ENCODE assay signal across 8 mouse cellular contexts in genomic region chr2:181580131-181580772, GRCm38 (mm10). TPM values are rescaled to one million over a fixed set of nuclear protein-coding genes. Genes with fewer than 3 reads are reported as not detected.
A peak's percentile ranks its signal among the peaks of the same experiment; 100 is the strongest.
DNase-seq lines count a peak whose midpoint lies in the region; ATAC-seq and TF ChIP-seq lines count a peak whose summit lies in the region.

No protein-coding gene starts in this region.

- 81% methylated on average over 5 of the region's 5 CpGs for WGBS in liver, embryonic 14.5 days (ENCODE audit: insufficient replicate concordance)

- TF ChIP-seq EP300 in liver, embryonic 14.5 days (IDR thresholded peaks at IDR 0.05; ENCODE audit: low read depth), result no peak

- no peak for ATAC-seq in liver, embryonic 14.5 days (ENCODE audit: insufficient read depth)

- peak overlapping the region; percentile 78 for H3K4me3 ChIP-seq in testis, adult 2 months (ENCODE audit: control insufficient read depth, low read depth, low read length)
- H3K4me3 ChIP-seq in liver, embryonic 14.5 days (ENCODE audit: insufficient read depth in 1 of 2, low read depth in 2 of 2, low read length in 2 of 2), result peak overlapping the region; percentile 63 to 69

- peak; percentile 23 for DNase-seq in cerebellum, adult 8-10 months
- no peak for DNase-seq in cerebellum, adult 11-12 months
- DNase-seq in testis, postnatal 14 days (ENCODE audit: low spot score), result no peak
- no peak for DNase-seq in liver, embryonic 14.5 days (ENCODE audit: low read depth in 3 of 3, low spot score in 3 of 3)
- DNase-seq in right cerebral cortex, postnatal 4 days, result no peak
- DNase-seq in urinary bladder, postnatal 36 days (ENCODE audit: low spot score in 2 of 2), result no peak
- no peak for DNase-seq in frontal cortex, postnatal 36 days (ENCODE audit: low spot score in 2 of 2)

- H3K9me3 ChIP-seq in liver, embryonic 14.5 days (ENCODE audit: control insufficient read depth, low read length), result no peaks in the 10 kb centered on the region

- H3K4me2 ChIP-seq in liver, embryonic 14.5 days (ENCODE audit: low read depth), result peak overlapping the region; percentile 87

- peak overlapping the region; percentile 66 for H3K9ac ChIP-seq in liver, embryonic 14.5 days (replicated peaks)

- TF ChIP-seq CTCF in testis, adult 2 months (IDR thresholded peaks at IDR 0.05; ENCODE audit: control insufficient read depth, insufficient read depth, insufficient replicate concordance, low read depth, low read length), result no peak
- TF ChIP-seq CTCF in liver, embryonic 14.5 days (IDR thresholded peaks at IDR 0.05; ENCODE audit: low read depth), result no peak

- no peak for TF ChIP-seq POLR2A in testis, adult 2 months (IDR thresholded peaks at IDR 0.05; ENCODE audit: control insufficient read depth, low read depth, low read length)

- H3K27ac ChIP-seq in testis, adult 2 months (ENCODE audit: control insufficient read depth, insufficient read depth, low read depth, low read length), result no peak overlapping the region; the same call in 1 of the 2 replicates
- peak overlapping the region; percentile 69 for H3K27ac ChIP-seq in liver, embryonic 14.5 days

- no peaks in the 10 kb centered on the region; the same call in 1 of the 2 replicates for H3K36me3 ChIP-seq in testis, adult 2 months (ENCODE audit: control insufficient read depth, insufficient read depth, low read length)
- no peaks in the 10 kb centered on the region; the same call in none of the 2 replicates for H3K36me3 ChIP-seq in liver, embryonic 14.5 days (replicated peaks; ENCODE audit: control insufficient read depth, insufficient read depth, low read depth)

- no peaks in the 10 kb centered on the region for H3K27me3 ChIP-seq in testis, adult 2 months (ENCODE audit: control insufficient read depth, insufficient read depth, low read length)
- H3K27me3 ChIP-seq in liver, embryonic 14.5 days (ENCODE audit: control insufficient read depth, insufficient read depth, low read length), result no peaks in the 10 kb centered on the region

- peaks cover 13% of the 10 kb centered on the region for H3K4me1 ChIP-seq in testis, adult 2 months (ENCODE audit: control insufficient read depth, insufficient read depth, low read length)
- peaks cover 37 to 50% of the 10 kb centered on the region in 2 experiments for H3K4me1 ChIP-seq in liver, embryonic 14.5 days (replicated peaks; ENCODE audit: control insufficient read depth in 2 of 2, insufficient read depth in 2 of 2, low read length in 1 of 2)

RNA-seq across cellular contexts. Expression of gene Uckl1, which starts 4.4 kb away (rescaled TPM):
- polyA plus RNA-seq in testis, adult 2 months (2012; rRNA removed), result 44.4 and 44.5 TPM in 2 replicates
- polyA plus RNA-seq in liver, embryonic 14.5 days (2012; rRNA removed), result 30.8 and 33.3 TPM in 2 replicates
- polyA plus RNA-seq in liver, embryonic 14.5 days (2014; fragmentation: Nextera tagmentation; extraction: Ambion mirVana), result 18.7 and 21.6 TPM in 2 replicates

RNA-seq across cellular contexts. Expression of gene Prpf6, which starts 11.4 kb away (rescaled TPM):
- 19.5 and 20.1 TPM in 2 replicates for polyA plus RNA-seq in testis, adult 2 months (2012; rRNA removed)
- 9.5 and 15.7 TPM in 2 replicates for polyA plus RNA-seq in liver, embryonic 14.5 days (2012; rRNA removed)
- 22.3 and 25.9 TPM in 2 replicates for polyA plus RNA-seq in liver, embryonic 14.5 days (2014; fragmentation: Nextera tagmentation; extraction: Ambion mirVana)

RNA-seq across cellular contexts. Expression of gene Zfp512b, which starts 12.4 kb away (rescaled TPM):
- polyA plus RNA-seq in testis, adult 2 months (2012; rRNA removed), result 83.2 and 90.6 TPM in 2 replicates
- polyA plus RNA-seq in liver, embryonic 14.5 days (2012; rRNA removed), result 8.8 and 9.5 TPM in 2 replicates
- 4.4 and 6.5 TPM in 2 replicates for polyA plus RNA-seq in liver, embryonic 14.5 days (2014; fragmentation: Nextera tagmentation; extraction: Ambion mirVana)

RNA-seq across cellular contexts. Expression of gene Samd10, which starts 18.8 kb away (rescaled TPM):
- polyA plus RNA-seq in testis, adult 2 months (2012; rRNA removed), result 61.7 and 61.8 TPM in 2 replicates
- polyA plus RNA-seq in liver, embryonic 14.5 days (2012; rRNA removed), result 1.6 TPM in 2 replicates
- 1.5 TPM in 2 replicates for polyA plus RNA-seq in liver, embryonic 14.5 days (2014; fragmentation: Nextera tagmentation; extraction: Ambion mirVana)

RNA-seq across cellular contexts. Expression of gene Dnajc5, which starts 60.0 kb away (rescaled TPM):
- 16.6 and 19.8 TPM in 2 replicates for polyA plus RNA-seq in testis, adult 2 months (2012; rRNA removed)
- 12.5 and 13.9 TPM in 2 replicates for polyA plus RNA-seq in liver, embryonic 14.5 days (2012; rRNA removed)
- 20.0 and 23.7 TPM in 2 replicates for polyA plus RNA-seq in liver, embryonic 14.5 days (2014; fragmentation: Nextera tagmentation; extraction: Ambion mirVana)
